Mouse (Mus musculus): Measurements from ENCODE around the gene Scyl3. TPM values are rescaled to one million over a fixed set of nuclear protein-coding genes. Genes with fewer than 3 reads are reported as not detected.

Scyl3 gene
- total RNA-seq (2021), result 1 to 10 TPM; 4.7 to 4.9 TPM
- long read RNA-seq, experiment 1, partial matches to known transcripts, result 1 of 1 reads
- long read RNA-seq, experiment 1, other reads (novel, unspliced or antisense), result 0 of 1 reads
- long read RNA-seq, experiment 2, full-length matches to known transcripts, result 4 of 8 reads
- long read RNA-seq, experiment 2, partial matches to known transcripts, result 0 of 8 reads
- long read RNA-seq, experiment 2, other reads (novel, unspliced or antisense), result 4 of 8 reads

DNA sequence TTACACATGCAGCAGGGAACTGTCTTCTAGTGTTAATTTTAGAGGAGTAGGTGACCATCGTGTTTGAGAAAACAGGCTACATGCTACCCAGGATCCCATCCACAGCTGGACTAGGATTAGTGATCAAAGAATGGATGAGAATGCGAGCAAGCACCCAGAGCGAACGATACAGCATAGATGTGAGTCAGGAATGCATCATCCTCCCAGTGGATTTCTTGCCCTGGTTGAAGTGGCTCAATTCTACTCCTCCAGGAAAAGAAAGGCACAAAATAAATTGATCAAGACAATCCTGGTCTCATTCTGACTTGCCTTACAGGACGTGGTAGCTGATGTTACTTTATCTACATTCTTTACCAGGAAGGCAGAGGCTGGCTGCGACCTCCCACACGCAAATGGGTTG is at the start of gene Scyl3:
Gene Scyl3 (plus strand): TSS at position 255 of the 400 bp plus-strand sequence.
- intact Hi-C loops (cut with DNase I), result loop anchor here (2.0 kb wide), 1 partner anchor 66 kb away; the partner anchor contains the start of genes BC055324 and Mettl18
- DNase-seq, result no peak

DNA sequence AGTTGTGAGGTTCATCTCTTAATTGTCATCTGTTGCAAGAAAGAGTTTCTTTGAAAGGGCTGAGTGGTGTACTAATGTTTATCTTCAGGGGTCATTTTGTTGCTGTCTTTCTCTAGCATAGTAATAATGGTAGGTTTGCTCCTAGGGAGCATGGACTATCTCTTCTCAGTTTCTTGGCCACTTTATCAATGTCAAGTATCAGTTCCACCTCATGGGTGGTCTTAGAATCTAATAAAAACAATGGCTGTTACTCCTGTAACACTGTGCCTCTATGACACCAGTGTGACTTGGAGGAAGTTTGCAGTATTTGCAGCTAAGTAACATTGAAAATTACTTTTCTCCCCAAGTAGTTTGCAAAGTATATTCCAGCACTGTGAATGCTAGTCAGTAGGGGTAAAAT is 39.3 kb upstream of the Scyl3 start:
- intact Hi-C loops (cut with DNase I), result no loop called here
- DNase-seq, result no peak

DNA sequence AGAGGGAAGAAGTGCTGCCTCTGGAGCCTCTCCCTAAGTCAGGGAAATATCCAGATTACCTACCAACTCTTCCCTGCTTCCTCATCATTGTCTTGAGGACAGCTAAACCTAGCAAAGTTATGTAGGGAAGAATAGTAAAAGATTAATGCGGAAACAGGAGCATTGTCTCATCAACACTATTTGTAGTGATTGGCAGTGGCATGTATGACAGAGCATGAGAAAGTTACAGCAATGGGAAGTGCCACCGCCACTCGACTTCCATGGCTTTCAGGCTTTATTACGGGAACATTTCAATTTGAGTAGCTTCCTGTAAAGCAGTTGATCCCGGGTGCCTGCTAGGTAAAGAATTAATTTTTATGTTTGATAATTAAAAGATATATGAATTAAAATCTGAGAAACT is 35.6 kb upstream of the Scyl3 start:
- DNase-seq, result no peak
- intact Hi-C loops (cut with DNase I), result no loop called here

DNA sequence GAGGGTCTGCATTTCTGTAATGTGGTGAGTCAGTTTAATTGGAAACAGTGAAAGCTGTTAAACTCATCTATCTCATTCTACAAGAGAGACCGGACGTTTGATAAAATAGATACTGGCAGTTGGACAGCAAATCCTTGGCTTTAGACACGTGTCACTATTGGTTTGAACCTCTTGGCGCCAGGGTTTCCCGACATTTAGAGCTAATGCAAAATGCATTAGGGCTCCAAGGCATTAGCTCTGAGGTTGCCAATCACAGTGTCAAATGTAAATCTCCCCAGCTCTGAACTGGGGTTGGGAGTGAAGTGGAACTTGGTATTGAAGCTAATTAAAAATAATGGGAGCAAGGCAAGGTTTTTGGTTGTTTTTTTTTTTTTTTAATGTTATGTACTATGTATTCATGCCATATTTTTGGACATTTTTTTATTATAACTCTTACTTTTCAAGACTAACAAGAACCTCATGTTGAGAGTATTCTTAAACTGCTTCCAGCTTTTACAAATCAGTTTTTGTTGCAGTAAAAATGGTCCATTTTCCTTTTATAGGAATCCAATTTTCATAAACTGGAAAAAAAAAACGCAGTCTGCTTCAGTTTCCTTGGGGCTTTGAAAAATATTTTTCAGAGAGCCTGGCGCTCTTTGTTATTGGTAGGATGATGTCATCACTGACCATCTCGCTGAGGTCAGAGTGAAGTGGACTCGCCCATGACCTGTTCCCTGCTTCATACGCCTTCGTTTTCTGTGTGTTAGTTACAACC is 34.9 kb upstream of the Scyl3 start:
- intact Hi-C loops (cut with DNase I), result no loop called here
- DNase-seq, result no peak

DNA sequence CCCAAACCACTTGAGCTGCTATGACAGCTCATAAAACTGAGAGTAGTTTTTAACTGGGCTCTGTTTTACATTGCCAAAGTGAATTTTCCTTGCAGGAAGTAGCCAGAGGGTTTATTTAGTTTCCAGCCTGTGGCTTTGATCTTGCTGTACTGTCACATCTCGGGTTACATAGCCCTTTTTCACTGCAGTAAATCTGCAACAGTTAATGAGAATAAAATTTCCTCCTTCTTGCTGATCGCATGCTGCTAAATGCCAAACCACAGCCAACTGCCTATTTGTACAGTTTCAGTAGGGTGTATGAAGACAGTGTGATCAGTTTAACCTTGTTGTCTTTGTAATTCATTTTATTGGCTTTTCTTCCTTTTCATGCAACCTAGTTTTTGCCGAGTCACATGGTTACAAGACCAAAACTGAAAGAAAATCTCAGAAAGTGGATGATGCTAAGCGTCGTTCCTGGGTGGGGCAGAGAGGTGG is 30.6 kb upstream of the Scyl3 start:
- no peak for DNase-seq
- intact Hi-C loops (cut with DNase I), result no loop called here

DNA sequence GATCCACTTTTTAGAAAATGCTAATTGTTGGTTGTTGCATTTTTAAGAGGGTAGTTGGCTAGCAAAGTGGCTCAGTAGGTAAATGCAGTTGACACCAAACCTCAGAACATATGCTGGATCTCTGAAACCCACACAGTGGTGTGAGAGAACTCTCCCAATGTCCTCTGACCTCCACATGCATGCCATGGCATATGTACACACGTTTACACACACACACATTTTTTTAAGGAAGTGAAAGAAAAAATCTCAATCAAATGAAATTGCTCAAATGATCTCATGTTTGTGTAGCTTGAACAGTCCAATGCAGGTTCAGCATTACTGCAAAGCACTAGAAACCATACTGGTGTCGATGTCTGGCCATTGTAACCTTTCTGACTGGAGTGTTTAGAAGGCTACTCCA is 29.3 kb upstream of the Scyl3 start:
- no peak for DNase-seq
- intact Hi-C loops (cut with DNase I), result no loop called here

DNA sequence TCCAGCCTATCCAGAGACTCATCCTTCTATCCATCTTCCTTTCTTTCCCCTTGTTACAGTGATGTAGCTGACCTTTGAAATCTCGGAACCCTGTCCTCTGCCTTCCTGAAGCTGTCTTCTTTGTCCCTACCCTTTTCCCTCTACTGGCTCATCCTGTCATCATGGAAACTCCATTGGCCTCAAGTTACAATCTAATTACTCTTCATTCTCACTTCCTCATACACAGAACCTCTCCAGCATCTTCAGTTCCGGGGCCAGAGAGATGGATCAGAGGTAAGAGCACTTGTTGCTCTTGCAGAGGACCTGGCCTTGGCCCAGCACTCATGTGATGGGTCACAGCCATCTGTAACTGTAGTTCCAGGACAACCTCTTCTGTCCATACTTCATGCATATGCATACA is 28.7 kb upstream of the Scyl3 start:
- no peak for DNase-seq
- intact Hi-C loops (cut with DNase I), result no loop called here

DNA sequence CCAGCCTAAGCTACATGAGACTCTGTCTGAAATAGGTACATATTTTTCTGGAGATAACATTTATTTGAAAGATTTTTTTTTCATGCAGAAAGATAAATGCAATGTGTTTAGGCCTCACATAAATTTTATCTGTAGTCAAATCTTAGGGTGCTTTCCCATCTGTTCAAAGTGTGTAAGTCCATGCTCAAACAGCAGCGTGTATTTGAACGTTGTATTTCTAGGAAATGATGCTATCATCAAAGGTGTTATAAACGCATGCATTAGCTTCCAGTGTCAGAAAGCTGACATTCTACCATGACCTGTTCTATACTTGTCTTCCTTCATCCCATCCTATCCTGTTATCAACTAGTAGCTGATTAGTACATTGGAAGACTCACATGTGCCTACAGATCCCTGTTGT is 25.5 kb upstream of the Scyl3 start:
- DNase-seq, result no peak
- intact Hi-C loops (cut with DNase I), result no loop called here

DNA sequence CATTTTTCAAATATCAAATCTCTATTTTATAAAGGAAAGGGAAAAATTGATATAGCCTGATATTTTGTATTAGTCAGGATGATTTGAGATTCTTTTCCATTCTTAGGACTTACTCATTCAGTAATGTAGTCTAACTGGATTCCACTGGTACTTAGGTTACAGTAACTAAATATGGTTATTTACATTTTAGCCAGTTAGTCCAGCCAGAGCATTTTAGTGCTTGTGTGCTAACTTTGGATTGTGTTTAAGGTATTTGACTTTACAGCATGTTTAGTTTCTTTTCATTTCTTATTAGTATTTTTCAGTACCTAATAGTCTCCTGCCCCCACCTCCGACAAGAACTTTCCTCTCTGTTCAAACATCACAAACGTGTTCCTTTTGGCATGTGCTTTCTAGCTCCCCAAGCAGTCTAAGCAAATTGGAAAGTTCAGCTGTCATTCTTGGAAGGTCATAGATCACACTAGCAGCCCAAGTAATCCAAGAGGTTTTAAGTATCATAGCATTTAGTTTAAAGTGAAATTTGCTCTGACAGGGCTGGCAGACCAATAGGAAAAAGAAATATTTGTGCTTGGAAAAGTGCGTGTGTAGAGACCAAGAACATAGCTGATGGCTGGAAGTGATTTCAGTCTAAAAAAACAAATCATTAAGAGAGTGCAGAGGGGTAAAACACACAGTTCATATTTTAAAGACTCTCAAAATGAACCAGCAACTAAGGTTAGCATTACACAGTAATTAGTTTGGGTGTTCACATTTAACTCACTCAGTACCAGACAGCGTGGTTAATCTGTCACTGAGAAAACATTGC is 21.7 kb upstream of the Scyl3 start:
- no peak for DNase-seq
- intact Hi-C loops (cut with DNase I), result no loop called here

DNA sequence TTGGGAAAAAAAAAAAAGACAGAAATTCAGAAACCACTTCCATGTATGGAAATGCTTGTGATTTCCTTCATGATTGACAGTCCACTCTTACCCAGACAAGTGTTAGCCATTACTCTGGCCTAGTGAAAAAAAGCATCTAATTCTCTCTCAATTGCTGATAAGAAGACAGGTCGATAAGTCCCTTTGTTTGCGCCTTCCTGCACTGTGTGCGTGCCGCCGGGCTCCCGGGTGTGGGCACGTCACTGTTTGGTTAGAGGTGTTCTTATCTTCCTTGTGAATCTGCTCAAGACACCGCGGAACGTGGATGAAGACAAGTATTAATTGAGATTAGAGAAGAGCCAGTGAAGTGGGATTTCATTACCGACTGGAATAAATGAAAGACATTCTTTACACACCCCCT is 20.5 kb upstream of the Scyl3 start:
- intact Hi-C loops (cut with DNase I), result no loop called here
- DNase-seq, result no peak

DNA sequence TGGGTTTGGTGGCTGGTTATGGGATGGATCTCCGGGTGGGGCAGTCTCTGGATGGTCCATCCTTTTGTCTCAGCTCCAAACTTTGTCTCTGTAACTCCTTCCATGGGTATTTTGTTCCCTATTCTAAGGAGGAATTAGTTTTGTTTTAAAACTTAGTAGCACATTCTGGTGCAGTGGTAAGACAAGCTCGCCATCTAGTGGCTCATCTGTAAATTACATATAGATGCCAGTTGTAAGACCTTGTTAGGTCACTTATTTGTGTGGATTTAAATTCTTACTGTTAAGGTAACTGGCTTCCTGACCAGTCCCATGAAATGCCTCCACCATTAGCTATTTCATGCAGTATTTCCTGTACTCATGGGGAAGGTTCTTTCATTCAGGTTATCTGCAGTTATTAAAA is 18.6 kb upstream of the Scyl3 start:
- intact Hi-C loops (cut with DNase I), result loop anchor here (2.0 to 5.0 kb wide), 2 partner anchors 762 to 818 kb away; no protein-coding TSS in a partner anchor

DNA sequence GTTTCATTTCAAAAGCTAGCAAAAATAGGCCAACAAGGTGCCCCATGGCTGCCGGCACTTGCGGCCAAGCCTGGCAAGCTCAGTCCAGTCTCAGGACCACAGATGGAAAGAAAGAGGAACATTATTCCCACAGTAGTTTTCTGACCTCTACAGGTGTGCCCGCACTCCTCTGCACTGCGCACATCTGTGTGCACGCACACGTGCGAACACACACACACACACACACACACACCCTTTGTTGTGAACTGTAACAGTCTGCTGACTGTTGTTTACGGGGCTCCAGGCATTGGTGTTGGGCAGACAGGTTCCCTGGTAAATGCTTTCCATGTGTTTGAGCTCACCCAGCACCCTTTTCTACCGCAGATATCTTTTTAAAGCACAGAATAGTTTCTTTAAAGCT is 18.1 kb upstream of the Scyl3 start:
- no peak for DNase-seq
- intact Hi-C loops (cut with DNase I), result loop anchor here (2.0 to 5.0 kb wide), 2 partner anchors 762 to 818 kb away; no protein-coding TSS in a partner anchor

More for the DNA sequence above, 18.6 kb upstream of the Scyl3 start:
- DNase-seq, result no peak

DNA sequence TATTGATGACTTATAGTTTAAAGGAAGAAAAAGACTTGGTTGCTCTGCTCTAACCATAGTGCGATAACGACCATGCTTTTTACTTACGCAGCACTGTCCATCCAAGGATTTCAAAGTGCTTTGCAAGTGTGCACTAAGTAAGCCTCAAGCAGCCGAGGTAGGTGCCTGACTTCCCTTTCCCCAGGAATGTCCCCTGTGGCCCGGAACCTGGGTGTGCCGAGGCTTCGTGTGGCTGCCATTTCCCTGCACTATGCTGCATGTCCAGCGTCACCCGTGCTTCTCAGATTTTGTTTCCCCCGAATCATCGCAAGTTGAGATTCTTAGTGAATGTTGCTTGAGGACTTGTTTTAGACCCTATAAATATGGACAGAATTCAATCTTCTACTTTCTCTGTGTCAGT is 16.9 kb upstream of the Scyl3 start:
- intact Hi-C loops (cut with DNase I), result loop anchor here (2.0 to 5.0 kb wide), 2 partner anchors 763 to 820 kb away; no protein-coding TSS in a partner anchor
- no peak for DNase-seq

DNA sequence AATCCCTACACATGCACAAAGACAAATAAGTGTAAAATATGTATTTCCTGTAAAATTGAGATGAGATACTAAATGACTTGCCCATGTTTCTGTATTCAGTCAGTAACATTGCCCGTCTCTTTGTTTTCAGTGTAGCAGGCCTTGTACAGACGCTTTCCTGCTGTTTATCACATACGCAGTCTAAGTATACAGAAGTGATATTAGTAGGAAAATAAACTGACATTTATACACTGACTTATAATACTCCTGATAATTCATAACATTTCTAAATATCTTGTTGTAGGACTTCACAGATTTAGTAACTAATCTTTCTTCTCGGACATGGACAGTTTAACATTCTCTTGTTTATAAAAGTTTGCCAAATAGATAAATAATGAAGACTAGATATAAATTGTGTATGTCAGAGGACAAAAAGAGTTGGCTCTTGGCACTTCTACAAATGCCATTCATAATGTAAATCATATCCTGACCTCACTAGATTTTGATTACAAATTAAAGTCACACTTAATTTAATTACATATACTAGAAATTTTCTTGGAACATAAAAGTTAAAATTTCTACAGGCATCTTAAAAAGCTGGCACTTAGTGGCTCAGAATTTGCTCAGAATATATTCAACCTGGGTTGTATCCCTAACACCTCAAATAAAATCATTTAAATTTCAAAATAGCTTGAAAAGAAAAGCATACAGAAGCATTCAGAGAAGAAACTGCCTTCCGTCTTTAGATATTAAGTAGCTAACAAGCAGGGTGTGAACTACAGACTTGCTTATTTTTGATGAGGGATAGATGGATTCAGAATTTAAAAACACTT is 11.3 kb upstream of the Scyl3 start:
- intact Hi-C loops (cut with DNase I), result no loop called here
- DNase-seq, result no peak

DNA sequence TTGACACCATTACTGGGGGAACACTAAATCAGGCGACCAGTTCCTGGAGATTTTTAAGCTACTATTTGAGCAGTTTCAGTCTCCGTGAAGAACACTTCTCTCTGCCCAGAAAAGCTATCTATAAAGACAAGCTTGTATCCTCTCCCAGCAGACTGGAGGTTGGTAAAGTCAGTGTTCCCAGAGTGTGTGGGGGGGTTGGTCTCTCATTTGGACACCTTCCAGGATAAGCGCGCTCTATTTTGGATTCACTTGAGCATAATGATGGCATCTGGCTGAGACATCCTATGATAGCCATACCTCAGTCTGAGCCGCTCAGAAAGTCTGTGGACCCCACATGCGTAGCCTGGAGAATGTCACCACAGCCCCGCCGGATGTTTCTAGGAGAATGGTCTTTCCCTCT is 4.8 kb upstream of the Scyl3 start:
- intact Hi-C loops (cut with DNase I), result no loop called here
- DNase-seq, result no peak

DNA sequence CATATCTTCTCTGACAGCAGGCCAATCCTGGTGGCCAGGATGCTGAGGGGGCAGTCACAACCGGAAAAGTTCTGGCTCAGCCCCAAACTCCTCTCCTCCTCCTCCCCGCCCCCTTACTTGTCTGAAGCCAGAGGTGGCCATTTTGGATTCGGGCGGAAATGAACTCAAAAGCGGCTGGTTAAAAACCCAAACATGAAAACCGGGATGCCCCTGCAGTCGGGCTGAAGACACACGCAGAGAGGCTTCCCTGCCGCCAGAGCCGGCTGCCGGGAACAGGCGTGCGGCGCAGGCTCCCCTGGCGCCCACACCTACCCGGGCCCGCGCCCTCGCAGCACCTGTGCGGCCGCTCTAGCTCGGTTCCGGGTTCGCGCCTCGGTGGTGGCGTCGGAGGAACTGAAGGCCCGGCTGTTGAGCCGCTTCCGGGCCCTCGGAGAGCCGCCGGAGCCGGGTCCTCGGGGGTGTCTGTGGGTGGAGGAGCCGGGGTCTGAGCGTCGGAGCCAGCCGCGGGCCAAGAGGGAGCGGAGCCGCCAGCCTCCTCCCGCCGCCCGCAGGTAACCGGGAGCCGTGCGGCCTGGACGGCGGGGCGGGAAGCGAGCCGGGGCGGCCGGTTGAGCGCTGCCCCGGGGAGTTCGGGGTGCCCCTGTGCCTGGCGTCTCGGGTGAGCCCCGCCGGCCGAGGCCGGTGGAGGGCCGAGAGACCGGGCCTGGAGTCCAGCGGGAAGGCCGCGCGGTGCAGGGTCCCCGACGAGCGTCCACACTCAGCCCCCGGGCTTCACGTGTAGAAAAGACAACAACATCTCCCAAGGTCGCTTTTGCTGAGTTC is 947 bp downstream of the Scyl3 start:
- intact Hi-C loops (cut with DNase I), result loop anchor here (2.0 kb wide), 1 partner anchor 65 kb away; the partner anchor contains the start of genes BC055324 and Mettl18
- peak; percentile 85 to 87 for DNase-seq

DNA sequence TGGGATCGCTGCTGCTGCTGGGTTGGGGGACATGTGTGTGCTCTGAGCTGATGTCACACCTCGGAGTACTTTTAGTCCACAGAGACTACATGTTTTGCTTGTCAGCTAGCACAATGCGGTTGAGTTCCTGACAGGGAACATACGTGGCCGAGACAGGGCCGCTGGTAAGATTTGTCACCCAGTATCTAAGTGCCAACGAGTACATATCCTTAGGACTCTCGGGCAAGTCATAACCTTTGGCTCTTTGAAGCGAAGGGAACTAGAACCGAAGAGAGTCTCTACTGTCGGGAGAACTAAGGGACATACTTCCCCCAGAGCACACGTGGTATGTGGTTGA is 1.5 kb downstream of the Scyl3 start:
- no peak for DNase-seq
- intact Hi-C loops (cut with DNase I), result no loop called here

DNA sequence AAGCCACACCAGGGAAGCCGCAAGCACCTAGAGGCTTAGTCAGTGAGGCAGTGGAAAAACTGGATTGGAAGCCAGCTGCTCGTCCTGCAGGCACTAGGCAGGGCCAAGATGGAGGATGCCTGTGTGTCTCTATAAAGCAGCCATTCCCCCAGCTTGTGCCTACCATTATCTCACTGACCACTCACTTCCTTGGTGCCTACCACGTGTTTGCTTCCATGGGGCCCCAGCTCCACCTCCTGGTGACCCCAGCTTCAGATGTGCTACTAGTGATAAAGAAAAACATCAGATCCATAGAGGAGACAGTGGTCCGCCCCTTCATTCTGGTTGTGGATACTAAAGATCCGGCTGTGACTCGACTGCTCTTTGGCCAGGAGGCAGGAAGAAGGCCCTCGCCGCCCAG is 2.9 kb downstream of the Scyl3 start:
- intact Hi-C loops (cut with DNase I), result no loop called here
- no peak for DNase-seq

DNA sequence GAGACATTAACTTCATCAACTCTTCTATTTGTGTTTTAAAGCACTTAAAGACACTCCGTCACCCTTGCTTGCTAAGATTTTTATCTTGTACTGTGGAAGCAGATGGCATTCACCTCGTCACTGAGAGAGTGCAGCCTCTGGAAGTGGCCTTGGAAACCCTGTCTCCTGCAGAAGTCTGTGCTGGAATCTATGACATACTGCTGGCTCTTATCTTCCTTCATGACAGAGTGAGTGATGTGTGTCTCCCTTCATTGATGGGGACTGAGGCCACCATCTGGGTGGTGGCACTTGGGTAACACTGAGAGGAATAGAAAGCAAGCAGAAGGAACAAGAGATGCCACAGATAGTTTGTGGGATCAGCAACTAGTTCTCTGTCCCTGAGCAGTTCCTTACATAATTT is 5.7 kb downstream of the Scyl3 start:
- intact Hi-C loops (cut with DNase I), result no loop called here
- DNase-seq, result no peak
